Comparison of ENCODE assay signal across 9 mouse cellular contexts in genomic region chr1:104986222-104986973, GRCm38 (mm10).
DNase-seq lines count a peak whose midpoint lies in the region; ATAC-seq lines count a peak whose summit lies in the region.
"Had no signal": no experiment of that assay in that cellular context is flagged by ENCODE, and none has a peak within 500 bp of the region (broad histone marks: within the 10 kb centered on the region; RNA-seq: fewer than 3 reads in every experiment).

No protein-coding gene starts in this region.

- H3K9me3 ChIP-seq in limb, embryonic 11.5 days (ENCODE audit: control insufficient read depth, low read length) = no peaks in the 10 kb centered on the region
- H3K9me3 ChIP-seq in limb, embryonic 10.5 days (replicated peaks) = no peaks in the 10 kb centered on the region
- no peaks in the 10 kb centered on the region for H3K9me3 ChIP-seq in intestine, embryonic 14.5 days (ENCODE audit: control insufficient read depth, low read length)
- no peaks in the 10 kb centered on the region for H3K9me3 ChIP-seq in midbrain, embryonic 14.5 days (ENCODE audit: control insufficient read depth, low read length)

- no peak overlapping the region for H3K9ac ChIP-seq in limb, embryonic 11.5 days (ENCODE audit: low read length)
- H3K9ac ChIP-seq in intestine, embryonic 14.5 days (ENCODE audit: low read length) = no peak overlapping the region
- no peak overlapping the region for H3K9ac ChIP-seq in midbrain, embryonic 14.5 days (replicated peaks; ENCODE audit: low read length)

- DNase-seq in limb, embryonic 11.5 days (ENCODE audit: low spot score) = no peak
- DNase-seq in limb, embryonic 10.5 days (ENCODE audit: low spot score) = no peak
- DNase-seq in MN1 (ENCODE audit: low spot score) = peak; percentile 69
- peak; percentile 73 to 84 for DNase-seq in cerebellum, postnatal 14 days
- no peak for DNase-seq in intestine, embryonic 14.5 days (ENCODE audit: low spot score)
- peak; percentile 94 for DNase-seq in midbrain, embryonic 14.5 days
- no peak for DNase-seq in thymus, postnatal 25 days

- H3K4me2 ChIP-seq in limb, embryonic 11.5 days (ENCODE audit: low read depth, severe bottlenecking) = no peak overlapping the region
- H3K4me2 ChIP-seq in intestine, embryonic 14.5 days (ENCODE audit: low read length) = no peak overlapping the region
- H3K4me2 ChIP-seq in midbrain, embryonic 14.5 days (ENCODE audit: low read length) = no peak overlapping the region

- H3K4me3 ChIP-seq in limb, embryonic 11.5 days (ENCODE audit: low read depth, low read length) = no peak overlapping the region
- H3K4me3 ChIP-seq in limb, embryonic 10.5 days = no peak overlapping the region
- no peak overlapping the region for H3K4me3 ChIP-seq in intestine, embryonic 14.5 days (ENCODE audit: low read depth, low read length)
- H3K4me3 ChIP-seq in midbrain, embryonic 14.5 days (replicated peaks; ENCODE audit: low read depth, low read length) = no peak overlapping the region
- H3K4me3 ChIP-seq: myocyte had no signal

- H3K36me3 ChIP-seq in limb, embryonic 11.5 days (ENCODE audit: control insufficient read depth, insufficient read depth, low read length) = no peaks in the 10 kb centered on the region
- no peaks in the 10 kb centered on the region for H3K36me3 ChIP-seq in limb, embryonic 10.5 days
- H3K36me3 ChIP-seq in intestine, embryonic 14.5 days (ENCODE audit: control insufficient read depth, insufficient read depth, low read length) = no peaks in the 10 kb centered on the region
- no peaks in the 10 kb centered on the region for H3K36me3 ChIP-seq in midbrain, embryonic 14.5 days (ENCODE audit: control insufficient read depth, insufficient read depth, low read length)

- 30% methylated on average over 5 of the region's 5 CpGs for WGBS in limb, embryonic 11.5 days
- WGBS in limb, embryonic 10.5 days = 36% methylated on average over 5 of the region's 5 CpGs
- 23% methylated on average over 5 of the region's 5 CpGs for WGBS in intestine, embryonic 14.5 days
- 28% methylated on average over 5 of the region's 5 CpGs for WGBS in midbrain, embryonic 14.5 days

- no peak overlapping the region for H3K27ac ChIP-seq in limb, embryonic 11.5 days (replicated peaks; ENCODE audit: low read depth, low read length)
- no peak overlapping the region for H3K27ac ChIP-seq in limb, embryonic 10.5 days
- no peak overlapping the region for H3K27ac ChIP-seq in intestine, embryonic 14.5 days (ENCODE audit: low read depth)
- H3K27ac ChIP-seq in midbrain, embryonic 14.5 days (replicated peaks; ENCODE audit: low read depth, low read length) = no peak overlapping the region

- peak; percentile 57; the same call in 1 of the 2 replicates for ATAC-seq in limb, embryonic 11.5 days (ENCODE audit: insufficient number of reproducible peaks, low FRiP score, low TSS enrichment, low read depth)
- peak; percentile 72 for ATAC-seq in intestine, embryonic 14.5 days (replicated peaks; ENCODE audit: low FRiP score, low TSS enrichment, low read depth)
- peak; percentile 68; the same call in 1 of the 2 replicates for ATAC-seq in midbrain, embryonic 14.5 days (ENCODE audit: low FRiP score, low TSS enrichment)
- ATAC-seq in erythroid progenitor cell, adult 5-6 weeks (replicated peaks; ENCODE audit: low FRiP score, poor library complexity, severe bottlenecking) = no peak

- no peaks in the 10 kb centered on the region for H3K4me1 ChIP-seq in limb, embryonic 11.5 days (ENCODE audit: control insufficient read depth, insufficient read depth, low read length)
- H3K4me1 ChIP-seq in limb, embryonic 10.5 days = 0 out of 2 replicates have a peak, but pooled peaks cover 2% of the 10 kb centered on the region
- no peaks in the 10 kb centered on the region for H3K4me1 ChIP-seq in intestine, embryonic 14.5 days (replicated peaks; ENCODE audit: control insufficient read depth, insufficient read depth, low read length)
- H3K4me1 ChIP-seq in midbrain, embryonic 14.5 days (ENCODE audit: control insufficient read depth, insufficient read depth, low read length) = no peaks in the 10 kb centered on the region

- H3K27me3 ChIP-seq in limb, embryonic 11.5 days (ENCODE audit: control insufficient read depth, insufficient read depth, low read length) = no peaks in the 10 kb centered on the region
- no peaks in the 10 kb centered on the region for H3K27me3 ChIP-seq in limb, embryonic 10.5 days (ENCODE audit: low read depth, poor library complexity, severe bottlenecking)
- H3K27me3 ChIP-seq in intestine, embryonic 14.5 days (replicated peaks; ENCODE audit: control insufficient read depth, insufficient read depth, low read length) = no peaks in the 10 kb centered on the region
- no peaks in the 10 kb centered on the region for H3K27me3 ChIP-seq in midbrain, embryonic 14.5 days (ENCODE audit: control insufficient read depth, insufficient read depth, low read length)

Comparison
In these comparisons a context has a peak if more than half of its experiments do, and no peak if none do; other contexts are left out.
1. DNase-seq: peak in MN1 (single experiment), cerebellum, postnatal 14 days (2 of 2) and midbrain, embryonic 14.5 days (single experiment); none in limb, embryonic 11.5 days (single experiment), limb, embryonic 10.5 days (single experiment), intestine, embryonic 14.5 days (single experiment) and thymus, postnatal 25 days (single experiment).